Mouse (Mus musculus) adrenal gland, postnatal 4 days (tissue): ENCODE measurements around the gene Tnpo1. TPM values are rescaled to one million over a fixed set of nuclear protein-coding genes. Genes with fewer than 3 reads are reported as not detected.
"Not testable (repeated sequence)": the region's sequence is repeated elsewhere in the genome, so short reads cannot be mapped to it uniquely, and the experiment has no call there.

Source experiments
- DNase-seq, 2 experiments: peaks; one replicate each; pipeline ENCODE4 v3.0.0; 2021 to 2022; ENCODE audit warnings: low spot score in 2 of 2, mixed read lengths in 2 of 2
- total RNA-seq, 2 experiments: library from RNA; stranded (reverse); gene quantifications; 2 replicates each; pipeline ENCODE4 v1.2.3; 2021

Gene Tnpo1
- total RNA-seq, 2 experiments from 2014 or later, result 142 to 151 TPM

DNA sequence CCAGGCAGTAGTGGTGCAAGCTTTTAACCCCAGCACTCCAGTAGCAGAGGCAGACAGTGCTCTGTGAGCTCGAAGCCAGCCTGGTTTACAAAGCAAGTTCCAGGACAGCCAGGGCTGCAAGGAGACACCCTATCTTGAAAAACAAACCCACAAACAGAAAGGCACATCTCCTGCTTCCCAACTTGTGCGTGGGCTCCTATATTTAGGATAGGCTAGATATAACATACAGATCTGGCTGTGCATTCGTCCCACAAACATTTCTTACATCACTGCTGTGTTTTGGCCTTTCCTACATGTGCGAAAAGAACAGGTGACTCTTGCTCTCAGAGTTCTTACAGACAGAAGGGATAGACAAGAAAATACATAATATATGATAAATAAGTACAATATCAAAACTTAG, 100.6 kb downstream of the Tnpo1 start:
- DNase-seq, result no peak

- no peak for DNase-seq
Observed at GRCm38 (mm10) chr13:98819094-98819493, 107.1 kb downstream of the Tnpo1 start.

DNA sequence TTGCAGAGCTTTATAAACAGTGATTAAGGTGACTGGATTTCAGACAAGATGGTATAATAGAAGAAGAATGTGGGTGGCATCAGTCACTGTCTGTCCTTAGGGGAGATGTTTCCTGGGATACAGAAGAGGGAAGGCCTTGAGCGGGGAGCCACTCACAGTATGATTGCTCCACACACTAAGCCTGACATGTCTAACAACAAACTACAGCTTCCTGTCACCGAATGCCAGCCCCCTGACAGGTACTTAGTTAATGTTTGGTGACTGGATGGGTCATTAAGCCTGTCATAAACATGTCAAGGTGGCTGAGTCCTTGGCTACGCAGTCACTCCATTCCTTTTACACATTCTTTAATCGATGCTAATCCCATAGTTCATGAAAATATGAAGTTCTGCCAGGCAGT, 108.0 kb downstream of the Tnpo1 start:
- no peak for DNase-seq

DNA sequence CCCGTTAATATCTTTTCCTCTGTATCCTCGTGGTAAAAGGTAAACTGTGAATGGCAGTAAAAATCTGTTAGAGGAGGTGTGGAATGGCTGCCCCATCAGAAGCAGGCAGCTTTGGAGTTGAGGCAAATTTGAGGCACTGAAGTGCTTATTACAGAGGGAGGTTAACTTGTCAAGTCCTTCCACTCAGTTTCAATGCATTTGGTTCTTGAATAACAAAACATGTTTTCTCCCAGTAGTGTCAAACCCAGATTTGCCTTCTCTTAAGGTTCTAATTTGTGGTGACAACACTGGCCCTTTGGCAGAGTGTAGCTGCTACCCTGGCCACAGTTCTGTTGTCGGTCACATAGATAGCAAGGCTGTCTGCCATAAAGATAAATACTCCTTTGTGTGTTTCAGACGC, 108.4 kb downstream of the Tnpo1 start:
- no peak for DNase-seq

DNA sequence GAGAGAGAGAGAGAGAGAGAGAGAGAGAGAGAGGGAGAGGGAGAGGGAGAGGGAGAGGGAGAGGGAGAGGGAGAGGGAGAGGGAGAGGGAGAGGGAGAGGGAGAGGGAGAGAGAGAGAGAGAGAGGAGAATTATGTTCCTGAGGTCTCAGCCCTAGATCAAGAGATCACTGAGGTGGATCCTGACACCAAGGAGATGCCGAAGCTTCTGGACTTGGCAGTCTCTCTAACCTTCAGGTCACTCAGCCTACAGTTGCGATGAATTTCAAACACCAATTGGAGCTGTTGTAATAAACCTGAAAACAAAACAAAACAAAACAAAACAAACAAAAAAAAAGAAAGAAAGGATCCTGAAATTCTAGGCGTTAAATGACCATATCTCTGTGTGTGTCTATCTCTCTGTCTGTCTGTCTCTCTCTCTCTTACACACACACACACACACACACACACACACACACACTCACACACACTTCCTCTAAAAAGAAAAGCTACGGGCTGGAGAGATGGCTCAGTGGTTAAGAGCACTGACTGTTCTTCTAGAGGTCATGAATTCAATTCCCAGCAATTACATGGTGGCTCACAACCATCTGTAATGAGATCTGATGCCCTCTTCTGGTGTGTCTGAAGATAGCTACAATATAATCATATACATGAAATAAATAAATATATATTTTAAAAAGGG, 109.1 kb downstream of the Tnpo1 start:
- not testable (repeated sequence) for DNase-seq

GRCm38 (mm10) chr13:98816571-98816970, 109.6 kb downstream of the Tnpo1 start:
- no peak for DNase-seq

DNA sequence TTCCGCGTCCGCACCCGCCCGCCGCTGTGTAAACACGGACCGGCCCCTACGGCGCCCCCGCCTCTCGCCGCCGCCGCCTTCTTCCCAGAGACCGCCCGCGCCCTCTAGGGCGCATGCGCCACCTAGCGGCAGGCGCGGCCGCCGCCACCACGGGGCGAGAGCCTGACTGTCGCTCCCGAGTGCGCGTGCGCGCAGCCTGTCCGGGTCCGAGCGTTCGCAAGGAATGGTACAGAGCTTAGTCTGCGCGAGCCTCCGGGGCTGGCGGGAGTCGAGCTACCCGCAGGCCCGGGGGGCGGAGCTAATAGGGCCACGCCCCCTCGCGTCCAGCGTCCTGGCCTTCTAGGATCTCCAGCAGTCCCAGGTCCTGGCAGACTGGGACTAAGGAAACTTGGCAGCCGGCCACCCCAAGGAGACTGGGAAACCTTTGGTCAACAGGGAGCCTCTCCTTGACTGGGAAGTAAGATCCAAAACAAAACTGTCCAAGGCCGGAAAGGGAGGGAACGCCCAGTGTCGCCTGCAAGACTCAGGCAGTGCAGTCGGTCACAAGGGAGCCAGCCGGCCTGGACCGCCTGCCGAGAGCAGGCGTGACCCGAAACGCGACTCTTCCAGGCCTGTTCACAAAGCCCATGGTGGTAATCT, 110.9 kb downstream of the Tnpo1 start, which contains the start of gene Fcho2:
Gene Fcho2, minus strand, starts transcription at position 303 of the 639 bp plus-strand sequence.
- DNase-seq, result peak; percentile 97 to 98

- peak; percentile 20 to 25 for DNase-seq
Observed at GRCm38 (mm10) chr13:98814275-98815040, 111.7 kb downstream of the Tnpo1 start.

- no peak for DNase-seq
Observed at GRCm38 (mm10) chr13:98813596-98814274, 112.4 kb downstream of the Tnpo1 start.

DNA sequence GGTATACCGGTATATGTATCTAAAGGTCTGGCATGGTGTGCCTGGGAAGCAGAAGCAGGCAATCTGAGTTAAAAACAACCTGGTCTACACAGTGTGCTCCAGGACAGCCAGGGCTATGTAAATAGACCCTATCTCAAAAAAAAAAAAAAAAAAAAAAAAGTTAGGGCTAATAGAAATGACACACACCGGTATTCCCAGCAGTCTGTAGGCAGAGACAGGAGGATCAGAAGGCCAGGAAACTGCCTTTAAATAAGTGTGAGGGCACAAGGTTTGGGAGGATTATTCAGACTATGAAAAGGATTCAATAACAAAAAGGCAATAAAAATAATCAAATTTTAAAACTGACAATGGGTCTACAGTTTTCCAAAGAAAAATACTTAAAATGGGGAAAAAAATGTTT, 113.0 kb downstream of the Tnpo1 start:
- no peak for DNase-seq

DNA sequence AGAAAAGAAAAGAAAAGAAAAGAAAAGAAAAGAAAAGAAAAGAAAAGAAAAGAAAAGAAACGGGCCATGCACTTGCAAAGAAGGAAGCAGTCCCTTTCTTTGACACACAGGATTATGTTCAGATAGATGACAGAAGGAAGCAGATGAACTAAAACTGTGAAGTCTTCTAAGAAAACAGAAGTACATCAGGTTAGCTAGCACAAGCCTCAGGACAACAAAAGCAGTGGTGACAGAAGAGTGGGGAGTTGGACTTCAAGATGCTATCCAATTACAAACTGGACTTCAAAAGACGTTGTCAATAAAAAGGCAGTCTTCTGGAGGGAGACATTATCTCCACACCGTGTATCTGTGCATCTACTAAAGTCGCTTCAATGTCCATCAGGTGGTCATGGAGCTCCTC, 113.9 kb downstream of the Tnpo1 start:
- DNase-seq, result no peak

GRCm38 (mm10) chr13:98810143-98810542, 116.0 kb downstream of the Tnpo1 start:
- DNase-seq, result no peak

DNA sequence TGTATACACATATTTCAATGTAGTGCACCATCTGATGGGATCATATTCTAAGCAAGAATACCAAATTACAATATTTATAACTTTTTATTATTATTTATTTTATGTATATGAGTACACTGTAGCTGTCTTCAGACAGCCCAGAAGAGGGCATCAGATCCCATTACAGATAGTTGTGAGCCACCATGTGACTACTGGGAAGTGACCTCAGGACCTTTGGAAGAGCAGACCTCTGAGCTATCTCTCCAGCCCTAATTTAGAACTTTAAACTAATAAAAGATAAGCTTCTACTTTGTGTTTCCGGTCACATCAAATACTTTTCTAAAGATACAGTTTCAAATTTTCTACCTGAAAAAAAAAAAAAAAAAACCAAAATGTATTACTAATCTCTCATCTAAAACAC, 117.1 kb downstream of the Tnpo1 start:
- DNase-seq, result no peak

DNA sequence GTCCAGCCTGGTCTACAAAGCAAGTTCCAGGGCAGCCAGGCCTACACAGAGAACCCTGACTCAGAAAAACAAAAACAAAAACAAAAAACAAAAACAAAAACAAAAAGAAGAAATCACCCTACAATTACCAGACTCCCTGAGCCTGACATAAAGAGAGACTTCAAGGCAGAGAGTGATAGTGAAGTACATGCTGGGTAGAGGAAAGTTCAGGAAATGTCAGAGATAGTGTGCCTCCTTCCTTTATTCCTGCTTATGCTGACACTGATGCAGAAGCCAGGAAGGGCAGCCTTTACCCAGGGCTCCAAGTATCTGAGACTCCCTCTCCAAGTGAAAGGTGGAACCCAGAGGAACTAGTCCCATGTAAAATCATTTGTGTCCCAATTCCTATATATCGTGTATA, 121.7 kb downstream of the Tnpo1 start:
- no peak for DNase-seq

GRCm38 (mm10) chr13:98803699-98804098, 122.5 kb downstream of the Tnpo1 start:
- no peak for DNase-seq

DNA sequence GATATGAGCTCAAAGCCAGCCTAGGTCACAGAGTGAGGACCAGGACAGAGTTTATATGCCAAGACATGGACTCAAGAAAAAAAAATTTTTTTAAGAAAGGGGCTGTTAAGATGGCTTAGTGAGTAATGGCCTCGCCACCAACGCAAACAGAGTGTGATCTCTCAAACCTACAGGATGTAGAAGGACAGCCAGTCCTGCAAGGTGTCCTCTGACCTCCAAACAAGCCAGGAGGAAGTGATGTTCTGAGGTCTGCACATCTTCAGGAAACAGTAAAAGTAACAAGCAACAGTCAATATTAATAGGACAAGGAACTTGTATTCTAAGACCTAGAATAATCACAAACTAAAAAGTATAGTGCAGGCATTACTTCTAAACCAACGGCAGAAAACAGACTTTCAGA, 123.2 kb downstream of the Tnpo1 start:
- no peak for DNase-seq

- DNase-seq, result no peak
Observed at GRCm38 (mm10) chr13:98795511-98795910, 130.7 kb downstream of the Tnpo1 start.

DNA sequence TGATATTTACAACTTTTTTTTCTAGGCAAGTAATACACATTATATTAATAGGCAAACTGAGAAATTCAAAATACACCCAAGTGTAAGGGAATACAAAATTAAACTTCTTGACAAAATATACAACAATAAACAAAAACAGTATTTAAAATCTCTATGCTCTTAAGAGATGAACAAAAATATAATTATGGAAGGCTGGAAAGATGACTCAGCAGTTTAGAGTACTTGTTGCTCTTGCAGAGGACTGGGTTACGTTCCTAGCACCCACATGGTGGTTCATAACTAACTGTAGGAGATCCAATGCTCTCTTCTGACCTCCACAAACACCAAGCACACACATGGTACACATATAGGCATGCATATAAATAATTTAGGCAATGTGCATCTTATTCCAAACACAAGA, 133.3 kb downstream of the Tnpo1 start:
- DNase-seq, result no peak

DNA sequence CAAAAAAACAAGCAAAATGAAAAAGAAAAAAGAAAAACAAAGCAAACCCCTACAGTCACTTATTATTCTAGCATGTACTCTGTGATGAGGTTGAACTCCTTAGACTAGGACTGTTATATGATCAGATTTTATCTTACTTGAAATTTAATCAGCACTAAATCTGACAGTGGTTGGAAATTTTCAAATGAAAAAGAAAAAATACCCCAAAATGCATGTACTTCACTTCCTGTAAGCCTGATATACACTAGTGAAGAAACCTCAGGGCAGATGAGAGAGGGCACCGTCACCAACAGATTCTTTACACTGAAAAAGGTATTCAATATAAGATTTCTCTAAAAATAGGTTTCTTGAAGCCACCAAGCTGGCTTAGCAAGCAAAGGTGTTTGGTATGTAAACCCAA, 134.5 kb downstream of the Tnpo1 start:
- no peak for DNase-seq
